Mouse (Mus musculus): Measurements from ENCODE around the gene Asb4.

- TF ChIP-seq CTCF (IDR thresholded peaks at IDR 0.05; ENCODE audit: low read depth) (peak; percentile 71), EP300 (IDR thresholded peaks at IDR 0.05; ENCODE audit: low read depth) (no peak)
Observed at GRCm38 (mm10) chr6:5384178-5384490, 948 bp downstream of the Asb4 start.

Measured in liver, embryonic 14.5 days (tissue).